Mouse (Mus musculus): ENCODE data around the gene Gtf2b. TPM values are rescaled to one million over a fixed set of nuclear protein-coding genes. Genes with fewer than 3 reads are reported as not detected.

Gtf2b gene
- total and polyA plus RNA-seq, 2 experiments: 14.7 to 23.0 TPM

DNA sequence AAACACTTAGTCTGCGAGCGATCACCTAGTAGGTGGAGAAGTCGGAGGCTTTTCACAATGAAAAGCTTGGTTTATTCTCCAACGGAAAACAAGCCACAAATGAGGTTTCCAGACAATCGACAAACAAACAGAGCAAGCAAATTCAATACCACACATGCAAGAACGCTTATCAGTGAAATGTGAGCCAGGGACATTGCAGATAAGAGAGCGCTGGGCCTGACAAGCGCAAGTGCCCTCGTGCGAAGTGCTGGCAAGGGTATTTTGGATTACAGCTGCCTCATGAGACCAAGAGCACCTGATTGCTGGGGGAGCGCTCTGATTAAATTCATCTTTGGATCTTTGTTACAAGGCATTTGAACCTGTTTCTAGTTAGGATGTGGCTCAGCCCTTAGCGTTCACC lies 7.0 kb upstream of the Gtf2b start:
- H3K36me3 ChIP-seq (ENCODE audit: control insufficient read depth, insufficient read depth, low read length): no peaks in the 10 kb centered on the region
- DNase-seq (ENCODE audit: extremely low read depth, low read depth, low spot score): peak; percentile 81

DNA sequence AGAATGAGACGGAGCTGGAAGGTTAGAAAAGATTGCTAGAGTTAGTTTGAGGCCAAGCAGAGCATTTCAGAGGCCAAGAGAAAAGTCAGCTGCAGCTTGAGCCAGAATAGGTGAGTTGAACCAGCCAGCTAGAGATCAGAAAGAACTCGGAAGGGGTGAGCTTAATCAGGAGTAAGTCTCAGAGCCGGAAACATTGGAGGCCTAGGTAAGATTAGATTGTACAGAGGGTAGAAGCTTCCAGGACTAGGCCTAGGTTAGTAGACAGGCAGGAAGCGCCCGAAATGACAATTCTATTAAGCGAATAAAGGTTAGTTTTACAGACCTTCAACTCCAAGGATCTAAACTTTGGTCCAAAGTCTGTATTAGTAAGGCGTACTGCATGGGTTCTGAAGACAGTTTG lies 6.3 kb upstream of the Gtf2b start:
- Histone ChIP-seq H3K4me1 (ENCODE audit: control insufficient read depth, insufficient read depth, low read length) (peaks cover 3% of the 10 kb centered on the region; the same call in 1 of the 2 replicates), H3K4me3 (ENCODE audit: insufficient read depth, low read depth, low read length) (no peak overlapping the region), H3K36me3 (ENCODE audit: control insufficient read depth, insufficient read depth, low read length) (no peaks in the 10 kb centered on the region), H3K79me2 (ENCODE audit: control insufficient read depth, insufficient read depth, low read length) (no peaks in the 10 kb centered on the region), H3K27ac (replicated peaks; ENCODE audit: insufficient read depth, low read depth, low read length) (no peak overlapping the region), H3K27me3 (ENCODE audit: control insufficient read depth, insufficient read depth, low read length) (no peaks in the 10 kb centered on the region), H3K9ac (ENCODE audit: low read depth, low read length) (no peak overlapping the region)
- DNase-seq (ENCODE audit: extremely low read depth, low read depth, low spot score): no peak
- TF ChIP-seq POLR2A (IDR thresholded peaks at IDR 0.05; ENCODE audit: extremely low read depth, insufficient read depth, low read length) (no peak), CTCF (IDR thresholded peaks at IDR 0.05; ENCODE audit: low read depth, low read length) (no peak)
- 95% methylated on average over 7 of the region's 7 CpGs for WGBS

More for the DNA sequence above, 7.0 kb upstream of the Gtf2b start:
- H3K27me3 ChIP-seq (ENCODE audit: control insufficient read depth, insufficient read depth, low read length): no peaks in the 10 kb centered on the region
- H3K9ac ChIP-seq (ENCODE audit: low read depth, low read length): no peak overlapping the region
- no peaks in the 10 kb centered on the region for H3K79me2 ChIP-seq (ENCODE audit: control insufficient read depth, insufficient read depth, low read length)
- H3K4me1 ChIP-seq (ENCODE audit: control insufficient read depth, insufficient read depth, low read length): peaks cover 3% of the 10 kb centered on the region; the same call in 1 of the 2 replicates
- H3K27ac ChIP-seq (replicated peaks; ENCODE audit: insufficient read depth, low read depth, low read length): no peak overlapping the region
- TF ChIP-seq CTCF (IDR thresholded peaks at IDR 0.05; ENCODE audit: low read depth, low read length): no peak
- no peak overlapping the region for H3K4me3 ChIP-seq (ENCODE audit: insufficient read depth, low read depth, low read length)
- 17% methylated on average over 12 of the region's 12 CpGs for WGBS

GRCm38 (mm10) chr3:142760356-142760755 lies 4.5 kb upstream of the Gtf2b start:
- Histone ChIP-seq H3K4me3 (ENCODE audit: insufficient read depth, low read depth, low read length) (no peak overlapping the region), H3K36me3 (ENCODE audit: control insufficient read depth, insufficient read depth, low read length) (no peaks in the 10 kb centered on the region), H3K9ac (ENCODE audit: low read depth, low read length) (no peak overlapping the region), H3K27me3 (ENCODE audit: control insufficient read depth, insufficient read depth, low read length) (no peaks in the 10 kb centered on the region), H3K79me2 (ENCODE audit: control insufficient read depth, insufficient read depth, low read length) (no peaks in the 10 kb centered on the region; the same call in 1 of the 2 replicates), H3K27ac (replicated peaks; ENCODE audit: insufficient read depth, low read depth, low read length) (no peak overlapping the region), H3K4me1 (ENCODE audit: control insufficient read depth, insufficient read depth, low read length) (peaks cover 3% of the 10 kb centered on the region; the same call in 1 of the 2 replicates)
- TF ChIP-seq CTCF (IDR thresholded peaks at IDR 0.05; ENCODE audit: low read depth, low read length) (no peak), POLR2A (IDR thresholded peaks at IDR 0.05; ENCODE audit: extremely low read depth, insufficient read depth, low read length) (no peak)
- DNase-seq (ENCODE audit: extremely low read depth, low read depth, low spot score): no peak
- 90% methylated on average over 6 of the region's 6 CpGs for WGBS

DNA sequence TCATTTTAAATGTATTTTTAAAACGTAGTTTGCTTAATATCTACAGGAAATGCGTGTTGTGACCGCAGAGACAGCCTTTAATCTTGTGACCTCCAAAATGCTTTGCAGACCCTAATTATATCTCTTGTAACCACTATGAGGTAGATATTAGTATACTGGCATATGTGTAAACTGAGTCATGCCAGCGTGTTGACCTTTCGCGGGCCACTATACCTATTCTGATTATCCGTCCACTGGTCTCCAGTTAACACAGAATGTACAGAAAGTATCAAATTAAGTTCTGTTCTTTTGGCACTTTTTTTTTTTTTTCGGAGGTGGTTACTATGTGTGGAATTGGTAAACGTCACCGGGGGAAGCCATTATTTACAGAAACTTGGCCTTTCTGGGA lies 927 bp downstream of the Gtf2b start:
- no peaks in the 10 kb centered on the region for H3K27me3 ChIP-seq (ENCODE audit: control insufficient read depth, insufficient read depth, low read length)
- peak overlapping the region; percentile 69 for H3K4me3 ChIP-seq (ENCODE audit: insufficient read depth, low read depth, low read length)
- peaks cover 7% of the 10 kb centered on the region; the same call in 1 of the 2 replicates for H3K4me1 ChIP-seq (ENCODE audit: control insufficient read depth, insufficient read depth, low read length)
- peaks cover 3% of the 10 kb centered on the region; the same call in 1 of the 2 replicates for H3K36me3 ChIP-seq (ENCODE audit: control insufficient read depth, insufficient read depth, low read length)
- peak overlapping the region; percentile 53; the same call in 1 of the 2 replicates for H3K9ac ChIP-seq (ENCODE audit: low read depth, low read length)
- DNase-seq (ENCODE audit: extremely low read depth, low read depth, low spot score): no peak
- H3K27ac ChIP-seq (replicated peaks; ENCODE audit: insufficient read depth, low read depth, low read length): no peak overlapping the region
- 2% methylated on average over 10 of the region's 10 CpGs for WGBS
- no peak for TF ChIP-seq POLR2A (IDR thresholded peaks at IDR 0.05; ENCODE audit: extremely low read depth, insufficient read depth, low read length)
- no peak for TF ChIP-seq CTCF (IDR thresholded peaks at IDR 0.05; ENCODE audit: low read depth, low read length)
- peaks cover 13% of the 10 kb centered on the region; the same call in 1 of the 2 replicates for H3K79me2 ChIP-seq (ENCODE audit: control insufficient read depth, insufficient read depth, low read length)

GRCm38 (mm10) chr3:142768498-142768897 lies 3.7 kb downstream of the Gtf2b start:
- H3K36me3 ChIP-seq (ENCODE audit: control insufficient read depth, insufficient read depth, low read length): peaks cover 20% of the 10 kb centered on the region; the same call in 1 of the 2 replicates
- TF ChIP-seq POLR2A (IDR thresholded peaks at IDR 0.05; ENCODE audit: extremely low read depth, insufficient read depth, low read length): no peak
- no peak for TF ChIP-seq CTCF (IDR thresholded peaks at IDR 0.05; ENCODE audit: low read depth, low read length)
- H3K27me3 ChIP-seq (ENCODE audit: control insufficient read depth, insufficient read depth, low read length): no peaks in the 10 kb centered on the region
- H3K79me2 ChIP-seq (ENCODE audit: control insufficient read depth, insufficient read depth, low read length): peaks cover 19% of the 10 kb centered on the region; the same call in 1 of the 2 replicates
- no peak for DNase-seq (ENCODE audit: extremely low read depth, low read depth, low spot score)
- H3K27ac ChIP-seq (replicated peaks; ENCODE audit: insufficient read depth, low read depth, low read length): no peak overlapping the region
- H3K4me1 ChIP-seq (ENCODE audit: control insufficient read depth, insufficient read depth, low read length): peaks cover 9% of the 10 kb centered on the region; the same call in 1 of the 2 replicates
- no peak overlapping the region for H3K9ac ChIP-seq (ENCODE audit: low read depth, low read length)
- WGBS: 91% methylated on average over 6 of the region's 6 CpGs
- no peak overlapping the region for H3K4me3 ChIP-seq (ENCODE audit: insufficient read depth, low read depth, low read length)

GRCm38 (mm10) chr3:142770518-142770917 lies 5.7 kb downstream of the Gtf2b start:
- DNase-seq (ENCODE audit: extremely low read depth, low read depth, low spot score): no peak
- H3K27ac ChIP-seq (replicated peaks; ENCODE audit: insufficient read depth, low read depth, low read length): no peak overlapping the region
- H3K9ac ChIP-seq (ENCODE audit: low read depth, low read length): no peak overlapping the region
- no peak overlapping the region for H3K4me3 ChIP-seq (ENCODE audit: insufficient read depth, low read depth, low read length)
- peaks cover 10% of the 10 kb centered on the region for H3K4me1 ChIP-seq (ENCODE audit: control insufficient read depth, insufficient read depth, low read length)
- H3K27me3 ChIP-seq (ENCODE audit: control insufficient read depth, insufficient read depth, low read length): no peaks in the 10 kb centered on the region
- 27% methylated on average over 1 of the region's 1 CpGs for WGBS
- H3K79me2 ChIP-seq (ENCODE audit: control insufficient read depth, insufficient read depth, low read length): peaks cover 19% of the 10 kb centered on the region; the same call in 1 of the 2 replicates
- TF ChIP-seq POLR2A (IDR thresholded peaks at IDR 0.05; ENCODE audit: extremely low read depth, insufficient read depth, low read length): no peak
- no peak for TF ChIP-seq CTCF (IDR thresholded peaks at IDR 0.05; ENCODE audit: low read depth, low read length)
- peaks cover 22% of the 10 kb centered on the region; the same call in 1 of the 2 replicates for H3K36me3 ChIP-seq (ENCODE audit: control insufficient read depth, insufficient read depth, low read length)
